Mouse (Mus musculus): ENCODE data around the gene Ankrd13b. TPM values are rescaled to one million over a fixed set of nuclear protein-coding genes. Genes with fewer than 3 reads are reported as not detected.

The Ankrd13b gene
- total and polyA plus RNA-seq, 2 experiments, result 0.37 to 8.0 TPM

- peaks cover 24% of the 10 kb centered on the region for H3K4me1 ChIP-seq (ENCODE audit: control insufficient read depth, insufficient read depth, low read length)
- H3K9ac ChIP-seq (ENCODE audit: low read depth, low read length), result no peak overlapping the region
- H3K36me3 ChIP-seq (ENCODE audit: control insufficient read depth, insufficient read depth, low read length), result peaks cover 41% of the 10 kb centered on the region
- H3K27ac ChIP-seq (replicated peaks; ENCODE audit: insufficient read depth, low read depth, low read length), result no peak overlapping the region
- no peaks in the 10 kb centered on the region for H3K79me2 ChIP-seq (ENCODE audit: control insufficient read depth, insufficient read depth, low read length)
- 84% methylated on average over 9 of the region's 9 CpGs for WGBS
- no peak overlapping the region for H3K4me3 ChIP-seq (ENCODE audit: insufficient read depth, low read depth, low read length)
- TF ChIP-seq POLR2A (IDR thresholded peaks at IDR 0.05; ENCODE audit: extremely low read depth, insufficient read depth, low read length), result no peak
- no peak for TF ChIP-seq CTCF (IDR thresholded peaks at IDR 0.05; ENCODE audit: low read depth, low read length)
- no peak for DNase-seq (ENCODE audit: extremely low read depth, low read depth, low spot score)
- no peaks in the 10 kb centered on the region for H3K27me3 ChIP-seq (ENCODE audit: control insufficient read depth, insufficient read depth, low read length)
Observed at GRCm38 (mm10) chr11:77440081-77440480, 49.4 kb downstream of the Ankrd13b start.

GRCm38 (mm10) chr11:77437026-77437425 lies 52.5 kb downstream of the Ankrd13b start:
- 85% methylated on average over 2 of the region's 2 CpGs for WGBS
- Histone ChIP-seq H3K36me3 (ENCODE audit: control insufficient read depth, insufficient read depth, low read length) (peaks cover 37% of the 10 kb centered on the region), H3K79me2 (ENCODE audit: control insufficient read depth, insufficient read depth, low read length) (no peaks in the 10 kb centered on the region), H3K4me3 (ENCODE audit: insufficient read depth, low read depth, low read length) (no peak overlapping the region), H3K27me3 (ENCODE audit: control insufficient read depth, insufficient read depth, low read length) (no peaks in the 10 kb centered on the region), H3K27ac (replicated peaks; ENCODE audit: insufficient read depth, low read depth, low read length) (no peak overlapping the region), H3K9ac (ENCODE audit: low read depth, low read length) (no peak overlapping the region), H3K4me1 (ENCODE audit: control insufficient read depth, insufficient read depth, low read length) (0 out of 2 replicates have a peak, but pooled peaks cover 4% of the 10 kb centered on the region)
- no peak for TF ChIP-seq CTCF (IDR thresholded peaks at IDR 0.05; ENCODE audit: low read depth, low read length)
- no peak for TF ChIP-seq POLR2A (IDR thresholded peaks at IDR 0.05; ENCODE audit: extremely low read depth, insufficient read depth, low read length)
- no peak for DNase-seq (ENCODE audit: extremely low read depth, low read depth, low spot score)

DNA sequence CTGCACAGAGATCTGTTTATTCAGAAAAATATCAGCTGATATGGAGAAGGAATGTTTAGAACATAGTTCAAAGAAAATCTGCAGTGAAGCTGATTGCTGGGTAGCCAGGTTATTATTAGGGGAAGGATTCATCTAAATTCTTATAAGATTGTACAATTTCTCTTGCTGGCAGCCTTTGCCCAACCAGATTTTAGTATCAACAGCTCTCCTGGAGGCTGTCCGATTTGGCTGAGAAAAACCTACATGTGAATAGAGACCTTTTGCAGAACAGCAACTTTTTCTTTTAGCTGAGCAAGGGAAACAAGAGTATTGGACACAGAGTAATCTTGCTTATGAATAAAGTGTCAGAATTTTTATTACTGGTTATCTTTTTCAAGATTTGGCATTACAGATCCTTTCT lies 61.0 kb downstream of the Ankrd13b start:
- no peak for TF ChIP-seq CTCF (IDR thresholded peaks at IDR 0.05; ENCODE audit: low read depth, low read length)
- no peak for TF ChIP-seq POLR2A (IDR thresholded peaks at IDR 0.05; ENCODE audit: extremely low read depth, insufficient read depth, low read length)
- Histone ChIP-seq H3K4me3 (ENCODE audit: insufficient read depth, low read depth, low read length) (no peak overlapping the region), H3K27me3 (ENCODE audit: control insufficient read depth, insufficient read depth, low read length) (no peaks in the 10 kb centered on the region), H3K36me3 (ENCODE audit: control insufficient read depth, insufficient read depth, low read length) (peaks cover 43% of the 10 kb centered on the region), H3K4me1 (ENCODE audit: control insufficient read depth, insufficient read depth, low read length) (no peaks in the 10 kb centered on the region), H3K9ac (ENCODE audit: low read depth, low read length) (no peak overlapping the region), H3K27ac (replicated peaks; ENCODE audit: insufficient read depth, low read depth, low read length) (no peak overlapping the region), H3K79me2 (ENCODE audit: control insufficient read depth, insufficient read depth, low read length) (no peaks in the 10 kb centered on the region; the same call in 1 of the 2 replicates)
- no peak for DNase-seq (ENCODE audit: extremely low read depth, low read depth, low spot score)
- 72% methylated on average over 1 of the region's 1 CpGs for WGBS

DNA sequence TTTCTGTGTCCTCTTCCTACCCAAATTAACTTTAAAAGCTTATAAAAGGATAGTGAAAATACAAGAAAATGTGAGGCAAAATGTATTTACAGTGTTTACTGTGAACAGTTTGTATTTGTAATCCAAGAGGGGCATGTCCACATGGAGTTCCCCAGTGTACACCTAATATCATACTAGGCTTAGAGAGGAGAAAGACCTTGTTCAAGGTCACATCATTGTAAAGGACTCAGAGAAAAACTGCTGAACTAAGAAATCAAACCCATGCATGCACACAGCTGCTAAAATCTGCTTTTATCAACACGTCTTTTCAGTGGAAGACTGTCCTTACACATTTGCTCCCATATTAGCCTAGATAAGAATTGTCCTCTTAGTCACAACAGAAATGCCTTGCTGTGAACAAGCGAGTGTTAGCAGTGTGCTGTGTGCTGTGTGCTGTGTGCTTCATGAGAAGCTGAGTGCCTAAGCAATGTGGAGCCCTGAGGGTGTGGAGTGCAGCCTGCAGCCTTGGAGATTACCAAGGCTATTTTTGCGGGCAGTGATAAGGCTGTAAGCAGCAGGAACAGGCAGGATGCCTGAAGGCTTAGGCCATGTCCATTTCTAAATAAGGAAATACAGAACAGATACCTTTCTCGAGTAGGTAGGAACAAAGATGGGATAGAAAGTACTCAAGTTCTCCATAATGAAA lies 66.2 kb downstream of the Ankrd13b start:
- Histone ChIP-seq H3K4me3 (ENCODE audit: insufficient read depth, low read depth, low read length) (no peak overlapping the region), H3K36me3 (ENCODE audit: control insufficient read depth, insufficient read depth, low read length) (peaks cover 42% of the 10 kb centered on the region), H3K4me1 (ENCODE audit: control insufficient read depth, insufficient read depth, low read length) (peaks cover 1% of the 10 kb centered on the region; the same call in 1 of the 2 replicates), H3K9ac (ENCODE audit: low read depth, low read length) (no peak overlapping the region), H3K27me3 (ENCODE audit: control insufficient read depth, insufficient read depth, low read length) (no peaks in the 10 kb centered on the region), H3K79me2 (ENCODE audit: control insufficient read depth, insufficient read depth, low read length) (no peaks in the 10 kb centered on the region; the same call in 1 of the 2 replicates), H3K27ac (replicated peaks; ENCODE audit: insufficient read depth, low read depth, low read length) (no peak overlapping the region)
- 76% methylated on average over 4 of the region's 4 CpGs for WGBS
- no peak for DNase-seq (ENCODE audit: extremely low read depth, low read depth, low spot score)
- TF ChIP-seq POLR2A (IDR thresholded peaks at IDR 0.05; ENCODE audit: extremely low read depth, insufficient read depth, low read length) (no peak), CTCF (IDR thresholded peaks at IDR 0.05; ENCODE audit: low read depth, low read length) (no peak)

Other genes starting within 250 kb of the Ankrd13b start
- 0.07 and 0.09 TPM in 2 replicates for gene Coro6, start 27.3 kb downstream of the Ankrd13b start, total RNA-seq (2014; rRNA removed)
- 0.16 and 0.19 TPM in 2 replicates for gene Coro6, start 27.3 kb downstream of the Ankrd13b start, polyA plus RNA-seq (2012; rRNA removed)
- gene Git1, start 3.9 kb upstream of the Ankrd13b start, total RNA-seq (2014; rRNA removed), result 2.8 and 4.4 TPM in 2 replicates
- 8.9 and 11.2 TPM in 2 replicates for gene Git1, start 3.9 kb upstream of the Ankrd13b start, polyA plus RNA-seq (2012; rRNA removed)
- gene Abhd15, start 25.4 kb upstream of the Ankrd13b start, total RNA-seq (2014; rRNA removed), result 43.0 and 44.8 TPM in 2 replicates
- 32.7 and 55.6 TPM in 2 replicates for gene Abhd15, start 25.4 kb upstream of the Ankrd13b start, polyA plus RNA-seq (2012; rRNA removed)
- gene Trp53i13, start 26.3 kb upstream of the Ankrd13b start, total RNA-seq (2014; rRNA removed), result 1.5 and 1.6 TPM in 2 replicates
- gene Trp53i13, start 26.3 kb upstream of the Ankrd13b start, polyA plus RNA-seq (2012; rRNA removed), result 5.8 and 6.2 TPM in 2 replicates
- not detected in 2 replicates for gene Gm10392, start 29.5 kb upstream of the Ankrd13b start, total RNA-seq (2014; rRNA removed)
- gene Gm10392, start 29.5 kb upstream of the Ankrd13b start, polyA plus RNA-seq (2012; rRNA removed), result not detected in 2 replicates
- gene Taok1, start 118.1 kb upstream of the Ankrd13b start, total RNA-seq (2014; rRNA removed), result 23.0 and 24.6 TPM in 2 replicates
- 2.5 and 2.6 TPM in 2 replicates for gene Taok1, start 118.1 kb upstream of the Ankrd13b start, polyA plus RNA-seq (2012; rRNA removed)
- gene Nufip2, start 196.5 kb upstream of the Ankrd13b start, total RNA-seq (2014; rRNA removed), result 21.7 and 25.0 TPM in 2 replicates
- 5.4 and 8.3 TPM in 2 replicates for gene Nufip2, start 196.5 kb upstream of the Ankrd13b start, polyA plus RNA-seq (2012; rRNA removed)
- gene Cryba1, start 235.6 kb upstream of the Ankrd13b start, total RNA-seq (2014; rRNA removed), result not detected in 2 replicates
- gene Cryba1, start 235.6 kb upstream of the Ankrd13b start, polyA plus RNA-seq (2012; rRNA removed), result not detected in 2 replicates

Data from liver, adult 2 months (tissue).